Mouse (Mus musculus) stomach, postnatal 0 days (tissue): ENCODE measurements around the gene Gabarap.

Experiments used
- CTCF ChIP-seq: IDR thresholded peaks from 2 replicates; pipeline ENCODE4 v1.5.1; 2016; ENCODE audit warnings: antibody characterized with exemption, low read depth, mild to moderate bottlenecking, moderate library complexity
- EP300 ChIP-seq: optimal IDR thresholded peaks from 2 replicates; pipeline ENCODE3; 2016; ENCODE audit warnings: antibody characterized with exemption

DNA sequence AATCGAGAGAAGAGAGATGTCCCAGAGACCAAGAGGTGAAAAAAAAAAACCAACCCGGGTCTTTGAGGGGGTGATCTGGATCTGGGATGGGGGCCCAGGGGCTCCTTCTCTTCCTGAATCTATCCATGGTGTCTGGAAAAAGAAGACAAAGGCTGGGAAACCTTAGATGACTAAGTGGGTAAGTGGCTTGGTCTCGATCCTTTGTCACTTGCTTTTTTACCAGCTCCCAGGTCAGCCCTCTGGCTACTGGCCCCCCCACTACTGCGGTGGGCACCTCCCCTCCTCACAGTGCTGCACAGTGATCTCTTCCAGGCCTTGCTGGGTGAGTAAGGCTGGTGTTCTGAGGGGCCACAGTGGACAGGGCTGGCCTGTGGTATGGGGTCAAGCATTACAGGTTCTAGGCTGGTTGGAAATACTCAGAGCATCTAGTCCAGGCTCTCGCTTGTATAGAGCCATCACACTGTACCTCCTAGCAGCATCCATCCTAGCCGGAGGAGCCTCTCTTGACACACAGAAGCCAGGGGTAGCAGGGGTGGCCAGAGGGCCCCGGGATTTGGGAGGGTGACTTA, 26.3 kb downstream of the Gabarap start:
- TF ChIP-seq CTCF (no peak), EP300 (no peak)
